Mouse (Mus musculus) intestine, embryonic 16.5 days (tissue): ENCODE measurements around the gene Cfap44. TPM values are rescaled to one million over a fixed set of nuclear protein-coding genes. Genes with fewer than 3 reads are reported as not detected.

Experiments used
- ATAC-seq: fragments of 200-750 bp; cut with Nextera tagmentation; 2 replicates; pipeline ENCODE4 v1.8.0; 2017; ENCODE audit warnings: moderate TSS enrichment, moderate library complexity
- H3K27ac ChIP-seq: fragments of 300-500 bp; sonication (generic); 2 replicates; pipeline ENCODE4 v1.5.1; 2014; ENCODE audit warnings: mild to moderate bottlenecking, low read length
- H3K27me3 ChIP-seq: fragments of 300-500 bp; sonication (generic); replicated peaks from 2 replicates; pipeline ENCODE4 v1.6.1; 2014; ENCODE audit warnings: low read length, control low read depth, mixed read lengths; ENCODE audit not compliant: control insufficient read depth, insufficient read depth
- H3K36me3 ChIP-seq: fragments of 300-500 bp; sonication (generic); 2 replicates; pipeline ENCODE4 v1.6.1; 2014; ENCODE audit warnings: low read length, control low read depth; ENCODE audit not compliant: control insufficient read depth, insufficient read depth
- H3K4me1 ChIP-seq: fragments of 300-500 bp; sonication (generic); 2 replicates; pipeline ENCODE4 v1.6.1; 2014; ENCODE audit warnings: low read length, control low read depth, mixed read lengths; ENCODE audit not compliant: control insufficient read depth, insufficient read depth
- H3K4me2 ChIP-seq: fragments of 300-500 bp; sonication (generic); 2 replicates; pipeline ENCODE4 v1.6.1; 2014; ENCODE audit warnings: low read depth, low read length, control low read depth
- H3K4me3 ChIP-seq: fragments of 300-500 bp; sonication (generic); 2 replicates; pipeline ENCODE4 v1.5.1; 2014; ENCODE audit warnings: mild to moderate bottlenecking, low read length
- H3K9ac ChIP-seq: fragments of 300-500 bp; sonication (generic); 2 replicates; pipeline ENCODE4 v1.6.1; 2014; ENCODE audit warnings: low read depth, low read length
- H3K9me3 ChIP-seq: fragments of 300-500 bp; sonication (generic); 2 replicates; pipeline ENCODE4 v1.6.1; 2016; ENCODE audit warnings: low read length, control low read depth; ENCODE audit not compliant: control insufficient read depth
- WGBS: fragments of 180-500 bp; shearing (Covaris S2); extraction: QIAGEN DNeasy Blood & Tissue Kit; methylation state at CpG from one replicate; pipeline ENCODE4 v1.1.7; 2014; 5-methylcytosine and 5-hydroxymethylcytosine counted together
- polyA plus RNA-seq: library from polyadenylated mRNA; unstranded; fragments of >200 nt; fragmentation: Nextera tagmentation; extraction: Ambion mirVana; gene quantifications from 2 replicates; pipeline ENCODE4 v1.2.1, GENCODE M21; 2015

Cfap44 gene
- 0.10 TPM in 1 of 2 replicates, not detected in the other for polyA plus RNA-seq

GRCm38 (mm10) chr16:44394577-44395243, at the start of gene Cfap44:
Cfap44 (plus strand) TSS chr16:44394796.
- ATAC-seq = peak; percentile 69

GRCm38 (mm10) chr16:44347071-44347901, 47.3 kb upstream of the Cfap44 start, which contains the start of gene Spice1:
Spice1 (plus strand) TSS chr16:44347121.
- under 1% methylated on average over 67 of the region's 67 CpGs for WGBS
- H3K4me3 ChIP-seq = peak within 1 kb of the TSS; percentile 84
- peak within 1 kb of the TSS; percentile 84 for H3K9ac ChIP-seq
- peak; percentile 100 for ATAC-seq
- peak within 1 kb of the TSS; percentile 93 for H3K27ac ChIP-seq
- H3K9me3 ChIP-seq = no peaks in the 10 kb centered on the region
- H3K27me3 ChIP-seq = no peaks in the 10 kb centered on the region
- H3K4me1 ChIP-seq = peaks cover 17% of the 10 kb centered on the region
- no peaks in the 10 kb centered on the region for H3K36me3 ChIP-seq
- H3K4me2 ChIP-seq = peak within 1 kb of the TSS; percentile 83

More at GRCm38 (mm10) chr16:44394577-44395243, at the start of gene Cfap44:
- WGBS = 2% methylated on average over 17 of the region's 17 CpGs
- no peaks in the 10 kb centered on the region for H3K9me3 ChIP-seq
- peak within 1 kb of the TSS; percentile 28 for H3K4me2 ChIP-seq
- peaks cover 5% of the 10 kb centered on the region; the same call in 1 of the 2 replicates for H3K4me1 ChIP-seq
- no peak within 1 kb of the TSS for H3K9ac ChIP-seq
- peak within 1 kb of the TSS; percentile 23; the same call in 1 of the 2 replicates for H3K4me3 ChIP-seq
- H3K36me3 ChIP-seq = 0 out of 2 replicates have a peak, but pooled peaks cover 4% of the 10 kb centered on the region
- no peak within 1 kb of the TSS for H3K27ac ChIP-seq
- H3K27me3 ChIP-seq = no peaks in the 10 kb centered on the region

DNA sequence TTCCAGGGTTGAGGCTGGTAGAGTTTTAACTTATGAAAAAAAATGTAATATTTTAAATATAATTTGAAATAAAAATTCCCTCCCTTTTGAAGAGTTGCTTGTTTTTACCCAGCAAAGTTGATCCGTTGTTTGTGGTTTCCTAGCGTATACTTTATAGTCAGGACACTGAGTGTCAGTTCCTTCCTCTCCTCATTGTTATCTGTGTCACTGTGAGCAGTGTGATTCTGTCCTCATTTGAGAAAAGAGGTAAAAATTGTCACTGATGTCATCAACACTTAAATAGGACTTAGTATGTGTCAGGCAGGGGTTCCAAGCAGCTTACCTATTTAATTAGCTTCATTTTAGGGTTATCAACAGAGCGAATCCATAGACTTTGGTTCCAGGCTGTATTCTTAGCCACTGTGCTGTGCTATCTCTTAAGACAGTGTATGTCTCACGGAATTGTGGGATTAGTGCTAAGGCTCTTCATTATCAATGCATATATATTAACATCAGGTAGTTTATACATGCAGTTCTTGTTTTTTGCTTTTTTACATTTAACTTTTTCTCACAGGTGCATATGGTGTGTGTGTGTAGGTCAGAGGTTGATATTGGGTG, 44.7 kb upstream of the Cfap44 start:
- Histone ChIP-seq H3K27me3 (no peaks in the 10 kb centered on the region), H3K4me3 (no peak overlapping the region), H3K4me2 (0 out of 2 replicates have a peak overlapping the region, but pooled peaks have one; percentile 17), H3K27ac (no peak overlapping the region), H3K4me1 (peaks cover 17% of the 10 kb centered on the region), H3K9me3 (no peaks in the 10 kb centered on the region), H3K9ac (peak overlapping the region; percentile 40; the same call in 1 of the 2 replicates), H3K36me3 (no peaks in the 10 kb centered on the region)
- WGBS = 69% methylated on average over 4 of the region's 4 CpGs
- no peak for ATAC-seq

DNA sequence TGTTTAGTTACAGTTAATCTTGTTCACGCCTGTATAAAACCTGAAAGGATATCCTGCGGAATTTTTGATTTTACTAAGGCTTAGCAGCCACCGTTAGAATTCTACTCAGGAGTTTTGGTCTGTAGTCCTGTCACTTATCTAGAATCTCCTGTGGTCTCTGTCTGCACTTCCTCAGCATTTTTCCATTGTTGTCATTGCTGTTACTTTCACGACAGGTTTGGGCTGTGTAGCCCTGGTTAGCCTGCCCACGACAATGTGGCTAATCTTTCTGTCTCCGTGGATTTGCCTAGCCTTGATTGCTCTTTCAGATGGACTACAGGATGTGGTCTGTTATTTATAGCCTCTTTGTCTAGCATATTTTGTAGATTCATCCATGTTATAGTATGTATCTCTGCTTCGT, 38.3 kb upstream of the Cfap44 start:
- no peak overlapping the region for H3K9ac ChIP-seq
- H3K36me3 ChIP-seq = no peaks in the 10 kb centered on the region
- H3K4me1 ChIP-seq = no peaks in the 10 kb centered on the region
- no peak overlapping the region for H3K4me2 ChIP-seq
- no peak overlapping the region for H3K27ac ChIP-seq
- no peak for ATAC-seq
- H3K27me3 ChIP-seq = no peaks in the 10 kb centered on the region
- no peaks in the 10 kb centered on the region for H3K9me3 ChIP-seq
- 73% methylated on average over 7 of the region's 7 CpGs for WGBS
- no peak overlapping the region for H3K4me3 ChIP-seq

DNA sequence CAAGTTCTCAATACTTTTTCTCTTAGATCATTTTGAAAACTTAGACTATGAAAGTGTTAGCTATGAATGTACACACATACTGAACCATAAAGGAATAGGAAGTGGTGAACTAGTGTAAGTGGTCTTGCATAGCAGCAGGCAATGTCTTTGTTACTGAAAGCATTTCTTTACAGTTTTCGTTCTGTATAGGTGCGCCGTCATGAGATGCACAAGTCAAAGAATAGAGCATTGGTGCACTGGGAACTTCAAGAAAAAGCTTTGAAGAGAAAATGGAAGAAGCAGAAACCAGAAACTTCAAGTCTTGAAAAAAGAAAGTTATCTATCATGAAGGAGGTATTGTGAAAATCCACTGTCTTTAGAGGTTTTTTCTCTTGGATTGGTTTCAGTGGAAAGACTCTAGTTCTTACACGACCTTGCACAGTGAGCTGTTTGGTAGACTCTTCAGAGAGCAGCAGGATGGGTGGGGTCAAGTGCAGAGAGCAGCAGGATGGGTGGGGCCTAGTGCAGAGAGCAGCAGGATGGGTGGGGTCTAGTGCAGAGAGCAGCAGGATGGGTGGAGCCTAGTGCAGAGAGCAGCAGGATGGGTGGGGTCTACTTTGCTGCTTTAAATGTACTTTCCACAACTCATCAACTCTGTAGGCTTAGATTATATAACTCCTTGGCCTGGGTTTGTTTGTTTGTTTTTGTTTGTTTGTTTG, 36.9 kb upstream of the Cfap44 start:
- H3K4me1 ChIP-seq = no peaks in the 10 kb centered on the region
- H3K4me2 ChIP-seq = no peak overlapping the region
- H3K9ac ChIP-seq = no peak overlapping the region
- 70% methylated on average over 4 of the region's 4 CpGs for WGBS
- ATAC-seq = peak; percentile 95
- H3K27ac ChIP-seq = no peak overlapping the region
- no peak overlapping the region for H3K4me3 ChIP-seq
- no peaks in the 10 kb centered on the region for H3K27me3 ChIP-seq
- H3K9me3 ChIP-seq = no peaks in the 10 kb centered on the region
- no peaks in the 10 kb centered on the region; the same call in 1 of the 2 replicates for H3K36me3 ChIP-seq

GRCm38 (mm10) chr16:44361921-44362890, 32.4 kb upstream of the Cfap44 start:
- no peaks in the 10 kb centered on the region for H3K9me3 ChIP-seq
- no peak overlapping the region for H3K9ac ChIP-seq
- no peaks in the 10 kb centered on the region; the same call in 1 of the 2 replicates for H3K36me3 ChIP-seq
- WGBS = 90% methylated on average over 10 of the region's 10 CpGs
- no peaks in the 10 kb centered on the region for H3K27me3 ChIP-seq
- no peaks in the 10 kb centered on the region for H3K4me1 ChIP-seq
- H3K4me2 ChIP-seq = no peak overlapping the region
- H3K4me3 ChIP-seq = no peak overlapping the region
- ATAC-seq = no peak
- H3K27ac ChIP-seq = no peak overlapping the region

- H3K9me3 ChIP-seq = no peaks in the 10 kb centered on the region
- no peak overlapping the region for H3K4me3 ChIP-seq
- ATAC-seq = peak; percentile 38; the same call in 1 of the 2 replicates
- no peak overlapping the region for H3K4me2 ChIP-seq
- H3K27me3 ChIP-seq = no peaks in the 10 kb centered on the region
- no peaks in the 10 kb centered on the region; the same call in 1 of the 2 replicates for H3K36me3 ChIP-seq
- H3K4me1 ChIP-seq = no peaks in the 10 kb centered on the region
- no peak overlapping the region for H3K9ac ChIP-seq
- no peak overlapping the region for H3K27ac ChIP-seq
- 80% methylated on average over 7 of the region's 7 CpGs for WGBS
These were observed 29.1 kb upstream of the Cfap44 start for GRCm38 (mm10) chr16:44365522-44365921.

DNA sequence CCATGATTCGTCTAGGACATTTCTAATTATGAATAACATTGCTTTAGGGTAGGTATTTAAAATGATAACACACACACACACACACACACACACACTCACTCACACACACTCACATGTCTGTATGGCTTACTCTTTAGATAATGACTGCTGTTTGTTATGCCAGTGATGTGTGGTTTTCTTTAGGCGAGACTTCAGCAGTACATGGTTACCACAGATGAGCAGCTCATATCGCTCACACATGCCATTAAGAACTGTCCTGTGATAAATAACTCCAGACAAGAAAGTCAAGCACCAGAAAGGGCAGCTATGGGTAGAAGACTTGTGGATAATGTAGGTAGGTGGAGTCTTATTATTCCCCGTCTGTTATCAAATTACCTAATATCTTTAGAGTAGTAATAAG, 19.1 kb upstream of the Cfap44 start:
- H3K4me1 ChIP-seq = no peaks in the 10 kb centered on the region
- no peaks in the 10 kb centered on the region for H3K36me3 ChIP-seq
- no peak overlapping the region for H3K27ac ChIP-seq
- ATAC-seq = no peak
- no peak overlapping the region for H3K4me2 ChIP-seq
- WGBS = 88% methylated on average over 4 of the region's 4 CpGs
- H3K9me3 ChIP-seq = no peaks in the 10 kb centered on the region
- no peaks in the 10 kb centered on the region for H3K27me3 ChIP-seq
- no peak overlapping the region for H3K4me3 ChIP-seq
- H3K9ac ChIP-seq = no peak overlapping the region
